Mouse (Mus musculus) MEL (cell line): ENCODE data around the gene Gstp2.

Experiments used
- CHD2 ChIP-seq: IDR thresholded peaks from 2 replicates; pipeline ENCODE4 v1.6.1; 2011; ENCODE audit warnings: low read length, improper control_type of control experiment
- CTCF ChIP-seq, 3 experiments: IDR thresholded peaks in 2 of 3; conservative IDR thresholded peaks in 1 of 3; 2 replicates each; pipeline ENCODE4 v1.5.1; 2011 to 2012; ENCODE audit warnings: low read length in 3 of 3, low read depth in 2 of 3, mild to moderate bottlenecking in 2 of 3, improper control_type of control experiment in 1 of 3, inconsistent platforms in 1 of 3, mixed read lengths in 1 of 3, moderate library complexity in 1 of 3; ENCODE audit not compliant: control insufficient read depth in 1 of 3, insufficient read depth in 1 of 3, poor library complexity in 1 of 3, severe bottlenecking in 1 of 3
- EP300 ChIP-seq, 2 experiments: IDR thresholded peaks; 2 replicates each; pipeline ENCODE4 v1.6.1; 2011; ENCODE audit warnings: improper control_type of control experiment in 2 of 2, low read length in 2 of 2, low read depth in 1 of 2, mild to moderate bottlenecking in 1 of 2
- GATA1 ChIP-seq: IDR thresholded peaks from 2 replicates; pipeline ENCODE4 v1.6.1; 2011; ENCODE audit warnings: low read depth, low read length, improper control_type of control experiment
- HCFC1 ChIP-seq: IDR thresholded peaks from 2 replicates; pipeline ENCODE4 v1.6.1; 2012; ENCODE audit warnings: low read depth, mild to moderate bottlenecking, inconsistent platforms, low read length, improper control_type of control experiment, moderate library complexity
- MEF2A ChIP-seq: IDR thresholded peaks from 2 replicates; pipeline ENCODE4 v1.6.1; 2014; ENCODE audit warnings: low read depth, mild to moderate bottlenecking, inconsistent platforms, low read length, improper control_type of control experiment; ENCODE audit not compliant: poor library complexity, insufficient replicate concordance, severe bottlenecking; ENCODE audit errors: extremely low read depth
- POLR2A ChIP-seq, 2 experiments: IDR thresholded peaks; 2 replicates each; pipeline ENCODE4 v1.6.1; 2011 to 2012; ENCODE audit warnings: low read length in 2 of 2, mild to moderate bottlenecking in 2 of 2, control low read depth in 1 of 2, improper control_type of control experiment in 1 of 2, low read depth in 1 of 2, moderate library complexity in 1 of 2; ENCODE audit not compliant: control insufficient read depth in 1 of 2, insufficient read depth in 1 of 2, poor library complexity in 1 of 2
- RCOR1 ChIP-seq: IDR thresholded peaks from 2 replicates; pipeline ENCODE4 v1.6.1; 2012; ENCODE audit warnings: low read depth, mild to moderate bottlenecking, inconsistent platforms, low read length, improper control_type of control experiment
- SIN3A ChIP-seq: IDR thresholded peaks from 2 replicates; pipeline ENCODE4 v1.6.1; 2012; ENCODE audit warnings: low read length, improper control_type of control experiment, inconsistent platforms
- UBTF ChIP-seq: IDR thresholded peaks from 2 replicates; pipeline ENCODE4 v1.6.1; 2012; ENCODE audit warnings: low read depth, mild to moderate bottlenecking, inconsistent platforms, low read length, improper control_type of control experiment, moderate library complexity, borderline replicate concordance; ENCODE audit not compliant: insufficient read depth
- ZC3H11A ChIP-seq: IDR thresholded peaks from 2 replicates; pipeline ENCODE4 v1.6.1; 2012; ENCODE audit warnings: low read depth, mild to moderate bottlenecking, inconsistent platforms, low read length, improper control_type of control experiment

DNA sequence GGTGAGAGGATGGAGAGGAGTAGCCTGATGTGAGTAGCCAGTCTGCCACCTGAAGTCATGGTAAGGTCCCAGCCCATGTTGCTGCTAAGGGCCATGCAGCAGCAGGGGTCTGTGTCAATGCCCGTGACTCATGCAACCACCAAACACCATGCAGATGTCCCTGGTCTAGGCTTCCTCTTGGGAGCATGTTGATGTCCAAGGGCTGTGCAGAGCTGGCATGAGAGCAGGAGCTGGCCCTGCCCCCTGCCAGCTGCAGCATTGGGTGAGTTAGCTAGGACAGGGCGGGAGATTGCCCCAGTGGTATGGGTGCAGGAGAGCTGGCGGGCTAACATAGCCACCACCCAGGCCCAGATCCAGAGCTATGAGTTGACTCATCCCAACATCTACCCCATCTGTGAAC lies 44.6 kb upstream of the Gstp2 start:
- TF ChIP-seq SIN3A (no peak), POLR2A (IDR thresholded peaks at IDR 0.05; ENCODE audit: control insufficient read depth in 1 of 2, insufficient read depth in 1 of 2, low read depth in 1 of 2, low read length in 2 of 2, poor library complexity in 1 of 2) (no peak), ZC3H11A (no peak), CTCF (IDR thresholded peaks at IDR 0.05 in 2 of 3, conservative IDR thresholded peaks at IDR 0.05 in 1 of 3; ENCODE audit: control insufficient read depth in 1 of 3, insufficient read depth in 1 of 3, low read depth in 2 of 3, low read length in 3 of 3, poor library complexity in 1 of 3, severe bottlenecking in 1 of 3) (no peak), UBTF (no peak), GATA1 (no peak), RCOR1 (no peak), CHD2 (no peak), HCFC1 (no peak), EP300 (IDR thresholded peaks at IDR 0.05; ENCODE audit: low read depth in 1 of 2, low read length in 2 of 2) (no peak), MEF2A (no peak)
